Mouse (Mus musculus) kidney, embryonic 14.5 days (tissue): Measurements from ENCODE around the gene Fto. TPM values are rescaled to one million over a fixed set of nuclear protein-coding genes. Genes with fewer than 3 reads are reported as not detected.
A peak's percentile ranks its signal among the peaks of the same experiment; 100 is the strongest.

Experiments
- ATAC-seq: fragments of 200-750 bp; cut with Nextera tagmentation; 2 replicates; pipeline ENCODE4 v1.8.0; 2017; ENCODE audit warnings: moderate number of reproducible peaks, mild to moderate bottlenecking, moderate TSS enrichment, moderate library complexity; ENCODE audit not compliant: low FRiP score, low TSS enrichment
- H3K27ac ChIP-seq: fragments of 300-500 bp; sonication (generic); 2 replicates; pipeline ENCODE4 v1.5.1; 2014; ENCODE audit warnings: low read depth, mild to moderate bottlenecking, low read length, moderate library complexity, mixed read lengths
- H3K27me3 ChIP-seq: fragments of 300-500 bp; sonication (generic); 2 replicates; pipeline ENCODE4 v1.6.1; 2014; ENCODE audit warnings: mild to moderate bottlenecking, low read length; ENCODE audit not compliant: control insufficient read depth, insufficient read depth
- H3K36me3 ChIP-seq: fragments of 300-500 bp; sonication (generic); 2 replicates; pipeline ENCODE4 v1.6.1; 2014; ENCODE audit warnings: low read length, mixed read lengths; ENCODE audit not compliant: control insufficient read depth, insufficient read depth
- H3K4me1 ChIP-seq: fragments of 300-500 bp; sonication (generic); 2 replicates; pipeline ENCODE4 v1.6.1; 2014; ENCODE audit warnings: low read length, mixed read lengths; ENCODE audit not compliant: control insufficient read depth, insufficient read depth
- H3K4me2 ChIP-seq: fragments of 300-500 bp; sonication (generic); replicated peaks from 2 replicates; pipeline ENCODE4 v1.6.1; 2014; ENCODE audit warnings: low read depth, mild to moderate bottlenecking, low read length
- H3K4me3 ChIP-seq: fragments of 300-500 bp; sonication (generic); 2 replicates; pipeline ENCODE4 v1.5.1; 2014; ENCODE audit warnings: mild to moderate bottlenecking, low read length
- H3K9ac ChIP-seq: fragments of 300-500 bp; sonication (generic); 2 replicates; pipeline ENCODE4 v1.6.1; 2014; ENCODE audit warnings: low read depth, mild to moderate bottlenecking, low read length, moderate library complexity
- H3K9me3 ChIP-seq: fragments of 300-500 bp; sonication (generic); 2 replicates; pipeline ENCODE4 v1.6.1; 2016; ENCODE audit warnings: low read length; ENCODE audit not compliant: control insufficient read depth
- WGBS: fragments of 180-500 bp; shearing (Covaris S2); extraction: QIAGEN DNeasy Blood & Tissue Kit; methylation state at CpG from one replicate; pipeline ENCODE4 v1.1.7; 2014; 5-methylcytosine and 5-hydroxymethylcytosine counted together
- polyA plus RNA-seq: library from polyadenylated mRNA; unstranded; fragments of >200 nt; fragmentation: Nextera tagmentation; extraction: Ambion mirVana; gene quantifications from 2 replicates; pipeline ENCODE4 v1.2.1, GENCODE M21; 2014

Gene Fto
- polyA plus RNA-seq, 1 experiment from 2014 or later, result 94.3 TPM

- H3K27ac ChIP-seq, result no peak overlapping the region
- H3K4me2 ChIP-seq, result no peak overlapping the region
- H3K27me3 ChIP-seq, result no peaks in the 10 kb centered on the region
- no peak overlapping the region for H3K9ac ChIP-seq
- H3K9me3 ChIP-seq, result no peaks in the 10 kb centered on the region
- ATAC-seq, result 0 out of 2 replicates have a peak, but pooled peaks have one; percentile 43
- WGBS, result 39% methylated on average over 8 of the region's 8 CpGs
- H3K4me3 ChIP-seq, result no peak overlapping the region
- no peaks in the 10 kb centered on the region for H3K4me1 ChIP-seq
- H3K36me3 ChIP-seq, result no peaks in the 10 kb centered on the region
These were observed 233.3 kb downstream of the Fto start for GRCm38 (mm10) chr8:91546599-91546998.

- Histone ChIP-seq H3K27me3 (no peaks in the 10 kb centered on the region), H3K9me3 (no peaks in the 10 kb centered on the region), H3K9ac (no peak overlapping the region), H3K36me3 (no peaks in the 10 kb centered on the region), H3K4me2 (no peak overlapping the region), H3K4me1 (no peaks in the 10 kb centered on the region), H3K4me3 (no peak overlapping the region), H3K27ac (no peak overlapping the region)
- WGBS, result 92% methylated on average over 1 of the region's 1 CpGs
- ATAC-seq, result no peak
These were observed 236.8 kb downstream of the Fto start for GRCm38 (mm10) chr8:91550131-91550530.

GRCm38 (mm10) chr8:91551166-91551765, 237.9 kb downstream of the Fto start:
- no peak overlapping the region for H3K27ac ChIP-seq
- no peaks in the 10 kb centered on the region for H3K36me3 ChIP-seq
- ATAC-seq, result no peak
- 87% methylated on average over 9 of the region's 9 CpGs for WGBS
- H3K4me1 ChIP-seq, result no peaks in the 10 kb centered on the region
- no peaks in the 10 kb centered on the region for H3K9me3 ChIP-seq
- no peak overlapping the region for H3K9ac ChIP-seq
- no peaks in the 10 kb centered on the region for H3K27me3 ChIP-seq
- no peak overlapping the region for H3K4me3 ChIP-seq
- H3K4me2 ChIP-seq, result no peak overlapping the region

GRCm38 (mm10) chr8:91551775-91552538, 238.6 kb downstream of the Fto start:
- 47% methylated on average over 10 of the region's 10 CpGs for WGBS
- H3K27ac ChIP-seq, result no peak overlapping the region
- no peaks in the 10 kb centered on the region for H3K4me1 ChIP-seq
- H3K9ac ChIP-seq, result no peak overlapping the region
- H3K4me3 ChIP-seq, result no peak overlapping the region
- H3K4me2 ChIP-seq, result no peak overlapping the region
- H3K27me3 ChIP-seq, result no peaks in the 10 kb centered on the region
- ATAC-seq, result no peak
- H3K9me3 ChIP-seq, result no peaks in the 10 kb centered on the region
- no peaks in the 10 kb centered on the region for H3K36me3 ChIP-seq

- H3K27ac ChIP-seq, result no peak overlapping the region
- H3K27me3 ChIP-seq, result no peaks in the 10 kb centered on the region
- H3K36me3 ChIP-seq, result no peaks in the 10 kb centered on the region
- no peak overlapping the region for H3K4me3 ChIP-seq
- no peaks in the 10 kb centered on the region for H3K4me1 ChIP-seq
- no peak overlapping the region for H3K9ac ChIP-seq
- ATAC-seq, result no peak
- H3K9me3 ChIP-seq, result no peaks in the 10 kb centered on the region
- 93% methylated on average over 11 of the region's 11 CpGs for whole genome bisulfite sequencing
- no peak overlapping the region for H3K4me2 ChIP-seq
These were observed 239.3 kb downstream of the Fto start for GRCm38 (mm10) chr8:91552635-91553034.

- WGBS, result 74% methylated on average over 5 of the region's 5 CpGs
- H3K4me2 ChIP-seq, result no peak overlapping the region
- no peaks in the 10 kb centered on the region; the same call in 1 of the 2 replicates for H3K36me3 ChIP-seq
- no peak overlapping the region for H3K9ac ChIP-seq
- no peak overlapping the region for H3K27ac ChIP-seq
- no peaks in the 10 kb centered on the region for H3K9me3 ChIP-seq
- no peaks in the 10 kb centered on the region for H3K27me3 ChIP-seq
- no peak overlapping the region for H3K4me3 ChIP-seq
- H3K4me1 ChIP-seq, result no peaks in the 10 kb centered on the region
- ATAC-seq, result no peak
These were observed 240.1 kb downstream of the Fto start for GRCm38 (mm10) chr8:91553387-91553786.

GRCm38 (mm10) chr8:91557041-91557587, 243.8 kb downstream of the Fto start:
- H3K4me3 ChIP-seq, result no peak overlapping the region
- 91% methylated on average over 5 of the region's 5 CpGs for WGBS
- no peak overlapping the region for H3K27ac ChIP-seq
- H3K27me3 ChIP-seq, result no peaks in the 10 kb centered on the region
- no peak for ATAC-seq
- no peaks in the 10 kb centered on the region for H3K9me3 ChIP-seq
- no peaks in the 10 kb centered on the region; the same call in 1 of the 2 replicates for H3K36me3 ChIP-seq
- H3K9ac ChIP-seq, result no peak overlapping the region
- H3K4me2 ChIP-seq, result no peak overlapping the region
- no peaks in the 10 kb centered on the region for H3K4me1 ChIP-seq

- no peak overlapping the region for H3K4me3 ChIP-seq
- H3K9ac ChIP-seq, result no peak overlapping the region
- no peak for ATAC-seq
- H3K36me3 ChIP-seq, result no peaks in the 10 kb centered on the region; the same call in 1 of the 2 replicates
- H3K4me2 ChIP-seq, result no peak overlapping the region
- H3K9me3 ChIP-seq, result no peaks in the 10 kb centered on the region
- H3K4me1 ChIP-seq, result no peaks in the 10 kb centered on the region
- WGBS, result 49% methylated on average over 6 of the region's 6 CpGs
- no peaks in the 10 kb centered on the region for H3K27me3 ChIP-seq
- H3K27ac ChIP-seq, result no peak overlapping the region
These were observed 245.1 kb downstream of the Fto start for GRCm38 (mm10) chr8:91558408-91558807.

- no peak overlapping the region for H3K4me2 ChIP-seq
- no peak overlapping the region for H3K4me3 ChIP-seq
- no peak for ATAC-seq
- 79% methylated on average over 6 of the region's 6 CpGs for WGBS
- no peaks in the 10 kb centered on the region for H3K9me3 ChIP-seq
- H3K4me1 ChIP-seq, result no peaks in the 10 kb centered on the region
- H3K27ac ChIP-seq, result no peak overlapping the region
- H3K36me3 ChIP-seq, result no peaks in the 10 kb centered on the region; the same call in 1 of the 2 replicates
- no peaks in the 10 kb centered on the region for H3K27me3 ChIP-seq
- H3K9ac ChIP-seq, result no peak overlapping the region
These were observed 246.8 kb downstream of the Fto start for GRCm38 (mm10) chr8:91560017-91560591.
